Mouse (Mus musculus) heart, embryonic 12.5 days (tissue): ENCODE measurements around the gene Nrtn. TPM values are rescaled to one million over a fixed set of nuclear protein-coding genes. Genes with fewer than 3 reads are reported as not detected.
A peak's percentile ranks its signal among the peaks of the same experiment; 100 is the strongest.

Experiments
- ATAC-seq: fragments of 200-750 bp; cut with Nextera tagmentation; 2 replicates; pipeline ENCODE4 v1.8.0; 2017; ENCODE audit warnings: moderate TSS enrichment, moderate library complexity; ENCODE audit not compliant: insufficient number of reproducible peaks, low FRiP score
- H3K27ac ChIP-seq: fragments of 300-500 bp; sonication (generic); 2 replicates; pipeline ENCODE4 v1.5.1; 2016; ENCODE audit warnings: mild to moderate bottlenecking, moderate library complexity; ENCODE audit not compliant: poor library complexity, severe bottlenecking
- H3K27me3 ChIP-seq: fragments of 300-500 bp; sonication (generic); replicated peaks from 2 replicates; pipeline ENCODE4 v1.6.1; 2016; ENCODE audit warnings: mild to moderate bottlenecking, moderate library complexity
- H3K36me3 ChIP-seq: fragments of 300-500 bp; sonication (generic); 2 replicates; pipeline ENCODE4 v1.6.1; 2016; ENCODE audit warnings: mild to moderate bottlenecking, moderate library complexity
- H3K4me1 ChIP-seq: fragments of 300-500 bp; sonication (generic); replicated peaks from 2 replicates; pipeline ENCODE4 v1.6.1; 2016; ENCODE audit warnings: mild to moderate bottlenecking
- H3K4me2 ChIP-seq: fragments of 300-500 bp; sonication (generic); 2 replicates; pipeline ENCODE4 v1.6.1; 2016; ENCODE audit warnings: mild to moderate bottlenecking, moderate library complexity
- H3K4me3 ChIP-seq: fragments of 300-500 bp; sonication (generic); 2 replicates; pipeline ENCODE4 v1.5.1; 2016; ENCODE audit warnings: mild to moderate bottlenecking
- H3K9ac ChIP-seq: fragments of 300-500 bp; sonication (generic); 2 replicates; pipeline ENCODE4 v1.6.1; 2016; ENCODE audit warnings: mild to moderate bottlenecking, moderate library complexity
- H3K9me3 ChIP-seq: fragments of 300-500 bp; sonication (generic); replicated peaks from 2 replicates; pipeline ENCODE4 v1.6.1; 2016; ENCODE audit warnings: mild to moderate bottlenecking, moderate library complexity
- WGBS: fragments of 180-500 bp; shearing (Covaris S2); methylation state at CpG from one replicate; pipeline ENCODE4 v1.1.7; 2016; 5-methylcytosine and 5-hydroxymethylcytosine counted together
- polyA plus RNA-seq: library from polyadenylated mRNA; unstranded; fragments of >200 nt; fragmentation: Nextera tagmentation; extraction: Ambion mirVana; gene quantifications from 2 replicates; pipeline ENCODE4 v1.2.1, GENCODE M21; 2016

Gene Nrtn
- polyA plus RNA-seq, 1 experiment from 2014 or later = 9.0 TPM

- Histone ChIP-seq H3K4me1 (peaks cover 16% of the 10 kb centered on the region), H3K4me3 (no peak overlapping the region), H3K27me3 (peaks cover 4% of the 10 kb centered on the region; the same call in 1 of the 2 replicates), H3K9ac (no peak overlapping the region), H3K4me2 (no peak overlapping the region), H3K36me3 (no peaks in the 10 kb centered on the region), H3K9me3 (0 out of 2 replicates have a peak, but pooled peaks cover 3% of the 10 kb centered on the region), H3K27ac (no peak overlapping the region)
- ATAC-seq = no peak
- WGBS = 40% methylated on average over 5 of the region's 5 CpGs
These were observed 13.2 kb downstream of the Nrtn start for GRCm38 (mm10) chr17:56744173-56744572.

- peaks cover 13% of the 10 kb centered on the region for H3K4me1 ChIP-seq
- H3K4me3 ChIP-seq = no peak overlapping the region
- H3K36me3 ChIP-seq = no peaks in the 10 kb centered on the region
- peaks cover 10% of the 10 kb centered on the region; the same call in 1 of the 2 replicates for H3K27me3 ChIP-seq
- peaks cover 4% of the 10 kb centered on the region for H3K9me3 ChIP-seq
- no peak for ATAC-seq
- WGBS = 55% methylated on average over 17 of the region's 17 CpGs
- peak overlapping the region; percentile 28; the same call in 1 of the 2 replicates for H3K4me2 ChIP-seq
- H3K27ac ChIP-seq = peak overlapping the region; percentile 48; the same call in 1 of the 2 replicates
- no peak overlapping the region for H3K9ac ChIP-seq
These were observed 16.6 kb downstream of the Nrtn start for GRCm38 (mm10) chr17:56740788-56741160.

- Histone ChIP-seq H3K9me3 (peaks cover 4% of the 10 kb centered on the region), H3K4me3 (no peak overlapping the region), H3K9ac (no peak overlapping the region), H3K36me3 (no peaks in the 10 kb centered on the region), H3K27me3 (peaks cover 14% of the 10 kb centered on the region), H3K27ac (peak overlapping the region; percentile 48; the same call in 1 of the 2 replicates), H3K4me2 (peak overlapping the region; percentile 28; the same call in 1 of the 2 replicates), H3K4me1 (peaks cover 13% of the 10 kb centered on the region)
- 47% methylated on average over 17 of the region's 17 CpGs for WGBS
- ATAC-seq = peak; percentile 54
These were observed 17.1 kb downstream of the Nrtn start for GRCm38 (mm10) chr17:56740118-56740787.

GRCm38 (mm10) chr17:56738221-56738620 is 19.1 kb downstream of the Nrtn start:
- Histone ChIP-seq H3K27me3 (peaks cover 32% of the 10 kb centered on the region), H3K27ac (no peak overlapping the region), H3K4me2 (no peak overlapping the region), H3K4me1 (peaks cover 13% of the 10 kb centered on the region), H3K9me3 (peaks cover 4% of the 10 kb centered on the region), H3K9ac (no peak overlapping the region), H3K36me3 (no peaks in the 10 kb centered on the region), H3K4me3 (no peak overlapping the region)
- ATAC-seq = no peak
- WGBS = 75% methylated on average over 10 of the region's 10 CpGs

- H3K4me2 ChIP-seq = no peak overlapping the region
- no peaks in the 10 kb centered on the region for H3K36me3 ChIP-seq
- WGBS = 29% methylated on average over 8 of the region's 8 CpGs
- no peak overlapping the region for H3K9ac ChIP-seq
- H3K27ac ChIP-seq = no peak overlapping the region
- H3K4me3 ChIP-seq = no peak overlapping the region
- peaks cover 4% of the 10 kb centered on the region for H3K9me3 ChIP-seq
- H3K27me3 ChIP-seq = peaks cover 41% of the 10 kb centered on the region
- H3K4me1 ChIP-seq = peaks cover 13% of the 10 kb centered on the region
- no peak for ATAC-seq
These were observed 20.8 kb downstream of the Nrtn start for GRCm38 (mm10) chr17:56736534-56736933.

GRCm38 (mm10) chr17:56729656-56730055 is 27.7 kb downstream of the Nrtn start:
- peaks cover 32% of the 10 kb centered on the region for H3K27me3 ChIP-seq
- peaks cover 21% of the 10 kb centered on the region for H3K4me1 ChIP-seq
- no peak overlapping the region for H3K9ac ChIP-seq
- no peak for ATAC-seq
- H3K36me3 ChIP-seq = peaks cover 7% of the 10 kb centered on the region; the same call in 1 of the 2 replicates
- H3K4me3 ChIP-seq = no peak overlapping the region
- H3K27ac ChIP-seq = no peak overlapping the region
- 54% methylated on average over 2 of the region's 2 CpGs for WGBS
- no peak overlapping the region for H3K4me2 ChIP-seq
- H3K9me3 ChIP-seq = peaks cover 4% of the 10 kb centered on the region; the same call in 1 of the 2 replicates

- Histone ChIP-seq H3K27ac (no peak overlapping the region), H3K4me3 (no peak overlapping the region), H3K36me3 (peaks cover 11% of the 10 kb centered on the region), H3K27me3 (peaks cover 27% of the 10 kb centered on the region), H3K9ac (no peak overlapping the region), H3K9me3 (peaks cover 4% of the 10 kb centered on the region; the same call in 1 of the 2 replicates), H3K4me2 (no peak overlapping the region), H3K4me1 (peaks cover 21% of the 10 kb centered on the region)
- no peak for ATAC-seq
- 48% methylated on average over 6 of the region's 6 CpGs for WGBS
These were observed 28.2 kb downstream of the Nrtn start for GRCm38 (mm10) chr17:56729151-56729550.

- Histone ChIP-seq H3K9me3 (peaks cover 4% of the 10 kb centered on the region; the same call in 1 of the 2 replicates), H3K9ac (no peak overlapping the region), H3K27ac (no peak overlapping the region), H3K4me3 (no peak overlapping the region), H3K4me1 (peaks cover 25% of the 10 kb centered on the region), H3K4me2 (peak overlapping the region; percentile 47), H3K27me3 (peaks cover 18% of the 10 kb centered on the region), H3K36me3 (peaks cover 21% of the 10 kb centered on the region)
- peak; percentile 47; the same call in 1 of the 2 replicates for ATAC-seq
- 10% methylated on average over 12 of the region's 12 CpGs for WGBS
These were observed 29.2 kb downstream of the Nrtn start for GRCm38 (mm10) chr17:56728117-56728516.

GRCm38 (mm10) chr17:56727659-56728058 is 29.7 kb downstream of the Nrtn start:
- ATAC-seq = no peak
- Histone ChIP-seq H3K4me3 (no peak overlapping the region), H3K9me3 (peaks cover 4% of the 10 kb centered on the region; the same call in 1 of the 2 replicates), H3K27me3 (peaks cover 16% of the 10 kb centered on the region; the same call in 1 of the 2 replicates), H3K4me2 (peak overlapping the region; percentile 47), H3K4me1 (peaks cover 26% of the 10 kb centered on the region), H3K27ac (no peak overlapping the region), H3K36me3 (peaks cover 26% of the 10 kb centered on the region), H3K9ac (0 out of 2 replicates have a peak overlapping the region, but pooled peaks have one; percentile 5)
- 9% methylated on average over 12 of the region's 12 CpGs for WGBS

- Histone ChIP-seq H3K27me3 (peaks cover 16% of the 10 kb centered on the region; the same call in 1 of the 2 replicates), H3K9me3 (peaks cover 4% of the 10 kb centered on the region; the same call in 1 of the 2 replicates), H3K4me3 (no peak overlapping the region), H3K4me1 (peaks cover 26% of the 10 kb centered on the region), H3K9ac (0 out of 2 replicates have a peak overlapping the region, but pooled peaks have one; percentile 5), H3K4me2 (peak overlapping the region; percentile 47; the same call in 1 of the 2 replicates), H3K36me3 (peaks cover 31% of the 10 kb centered on the region), H3K27ac (no peak overlapping the region)
- no peak for ATAC-seq
- 13% methylated on average over 7 of the region's 7 CpGs for WGBS
These were observed 30.2 kb downstream of the Nrtn start for GRCm38 (mm10) chr17:56727029-56727649.
